Mouse (Mus musculus): ENCODE results near the gene Rad18.

Gene Rad18

GRCm38 (mm10) chr6:112684065-112684464, 12.4 kb downstream of the Rad18 start:
- no peak for DNase-seq (ENCODE audit: low spot score in 2 of 2)

- DNase-seq (ENCODE audit: low spot score in 2 of 2): no peak
Observed at GRCm38 (mm10) chr6:112632071-112632470, 64.4 kb downstream of the Rad18 start.

- no peak for DNase-seq (ENCODE audit: low spot score in 2 of 2)
Observed at GRCm38 (mm10) chr6:112630291-112630690, 66.2 kb downstream of the Rad18 start.

- DNase-seq (ENCODE audit: low spot score in 2 of 2): no peak
Observed at GRCm38 (mm10) chr6:112628301-112628700, 68.2 kb downstream of the Rad18 start.

GRCm38 (mm10) chr6:112622321-112622720, 74.2 kb downstream of the Rad18 start:
- no peak for DNase-seq (ENCODE audit: low spot score in 2 of 2)

- DNase-seq (ENCODE audit: low spot score in 2 of 2): no peak
Observed at GRCm38 (mm10) chr6:112620027-112620426, 76.5 kb downstream of the Rad18 start.

GRCm38 (mm10) chr6:112617728-112618318, 78.7 kb downstream of the Rad18 start:
- no peak for DNase-seq (ENCODE audit: low spot score in 2 of 2)

- DNase-seq (ENCODE audit: low spot score in 2 of 2): no peak
Observed at GRCm38 (mm10) chr6:112609027-112609426, 87.5 kb downstream of the Rad18 start.

- no peak for DNase-seq (ENCODE audit: low spot score in 2 of 2)
Observed at GRCm38 (mm10) chr6:112603866-112604265, 92.6 kb downstream of the Rad18 start.

GRCm38 (mm10) chr6:112594971-112595370, 101.5 kb downstream of the Rad18 start:
- DNase-seq (ENCODE audit: low spot score in 2 of 2): no peak

GRCm38 (mm10) chr6:112587912-112588311, 108.6 kb downstream of the Rad18 start:
- DNase-seq (ENCODE audit: low spot score in 2 of 2): no peak

GRCm38 (mm10) chr6:112586999-112587398, 109.5 kb downstream of the Rad18 start:
- no peak for DNase-seq (ENCODE audit: low spot score in 2 of 2)

- DNase-seq (ENCODE audit: low spot score in 2 of 2): no peak
Observed at GRCm38 (mm10) chr6:112584961-112585360, 111.5 kb downstream of the Rad18 start.

- no peak for DNase-seq (ENCODE audit: low spot score in 2 of 2)
Observed at GRCm38 (mm10) chr6:112582022-112582421, 114.5 kb downstream of the Rad18 start.

- no peak for DNase-seq (ENCODE audit: low spot score in 2 of 2)
Observed at GRCm38 (mm10) chr6:112577198-112577597, 119.3 kb downstream of the Rad18 start.

- no peak for DNase-seq (ENCODE audit: low spot score in 2 of 2)
Observed at GRCm38 (mm10) chr6:112574558-112574957, 121.9 kb downstream of the Rad18 start.

- DNase-seq (ENCODE audit: low spot score in 2 of 2): no peak
Observed at GRCm38 (mm10) chr6:112570413-112570812, 126.1 kb downstream of the Rad18 start.

Data from right cerebral cortex, postnatal 10 days (tissue).